Mouse (Mus musculus) lung, postnatal 0 days (tissue): Measurements from ENCODE around the gene Xlr3c.
"Not testable (repeated sequence)": the region's sequence is repeated elsewhere in the genome, so short reads cannot be mapped to it uniquely, and the experiment has no call there.

Experiments
- CTCF ChIP-seq: IDR thresholded peaks from 2 replicates; pipeline ENCODE4 v1.5.1; 2016; ENCODE audit warnings: antibody characterized with exemption, mild to moderate bottlenecking
- EP300 ChIP-seq: IDR thresholded peaks from 2 replicates; pipeline ENCODE4 v1.6.1; 2016; ENCODE audit warnings: antibody characterized with exemption, mild to moderate bottlenecking, control low read depth

DNA sequence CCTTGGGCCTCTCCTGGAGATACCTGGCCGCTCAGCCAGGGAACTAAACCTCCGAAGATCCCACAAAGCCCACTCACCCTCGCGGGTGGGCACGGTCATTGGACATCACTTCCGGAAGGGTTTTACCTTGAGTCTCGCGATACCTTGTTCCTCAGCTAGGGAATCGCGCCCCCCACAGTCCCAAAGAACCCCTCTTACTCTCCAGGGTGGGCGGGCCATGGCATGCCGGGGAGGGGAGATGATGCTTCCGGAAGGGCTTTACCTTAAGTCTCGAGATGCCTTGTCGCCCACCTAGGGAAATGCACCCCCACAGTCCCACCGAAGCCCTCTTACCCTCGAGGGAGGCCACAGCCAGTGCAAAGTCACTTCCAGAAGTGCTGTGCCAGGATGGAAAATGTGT lies 27.7 kb upstream of the Xlr3c start, which contains the start of the genes Xlr5a and Xlr5c:
- not testable (repeated sequence) for TF ChIP-seq CTCF, EP300
